Mouse (Mus musculus) right cerebral cortex, postnatal 14 days (tissue): Measurements from ENCODE around the gene Wars2.

Experiments
- DNase-seq: peaks from one replicate; pipeline ENCODE4 v3.0.0; 2022

Wars2 gene

DNA sequence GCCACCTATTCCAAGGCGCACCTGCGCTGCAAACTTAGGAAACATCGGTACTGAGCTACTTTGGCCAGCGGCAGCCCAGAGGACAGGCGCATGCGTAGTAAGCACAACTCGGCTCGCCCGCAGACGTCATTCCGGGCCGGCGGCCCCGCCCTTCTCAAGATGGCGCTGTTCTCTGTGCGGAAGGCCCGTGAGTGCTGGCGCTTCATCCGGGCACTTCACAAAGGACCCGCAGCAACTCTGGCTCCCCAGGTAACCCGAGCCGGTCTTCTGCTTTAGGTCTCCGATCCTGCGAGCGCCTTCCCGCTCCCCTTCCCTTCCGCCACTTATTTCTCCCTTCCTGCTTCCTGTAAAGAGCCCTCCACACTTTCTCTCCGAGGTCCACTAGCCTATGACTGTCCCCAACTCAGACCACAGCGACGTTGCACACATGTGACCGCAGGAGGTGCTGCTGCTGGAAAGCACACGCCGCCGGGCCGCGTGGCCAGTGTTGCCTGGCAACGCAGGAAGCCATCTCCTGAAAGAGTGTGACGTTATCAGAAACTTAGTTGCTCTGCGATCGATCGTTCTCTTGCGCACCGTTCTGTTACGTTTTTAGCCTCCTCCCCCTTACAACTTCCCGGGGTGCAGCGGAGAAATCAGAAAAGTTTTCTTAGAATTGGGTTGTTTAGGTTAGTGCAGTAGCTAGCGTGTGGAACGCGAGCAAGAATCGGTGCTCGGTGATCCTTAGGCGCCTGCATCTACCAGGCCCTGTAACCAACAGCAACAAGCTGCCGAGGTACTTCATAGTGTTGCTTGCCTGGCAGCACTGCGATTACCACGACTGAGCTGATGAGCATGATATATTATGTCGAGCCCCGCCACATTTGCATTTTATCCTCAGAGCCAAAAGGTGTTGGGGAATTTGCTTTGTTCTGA, at the start of gene Wars2:
Gene Wars2 (plus strand): TSS at position 129 of the 915 bp plus-strand sequence.
- DNase-seq = peak; percentile 94

DNA sequence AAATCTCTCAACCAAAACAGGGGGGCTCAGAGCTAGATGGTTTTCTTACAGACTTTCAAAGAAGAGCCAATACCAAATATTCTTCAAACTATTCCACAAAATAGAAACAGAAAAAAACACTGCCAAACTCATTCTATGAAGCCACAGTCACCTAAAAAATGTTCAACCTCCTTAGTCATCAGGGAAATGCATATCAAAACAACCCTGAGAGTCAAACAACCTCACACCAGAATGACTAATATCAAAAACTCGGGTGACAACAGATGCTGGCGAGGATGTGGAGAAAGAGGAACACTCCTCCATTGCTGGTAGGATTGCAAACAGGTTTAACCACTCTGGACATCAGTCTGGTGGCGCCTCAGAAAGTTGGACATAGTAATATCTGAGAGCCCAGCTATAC, 44.1 kb upstream of the Wars2 start:
- no peak for DNase-seq

DNA sequence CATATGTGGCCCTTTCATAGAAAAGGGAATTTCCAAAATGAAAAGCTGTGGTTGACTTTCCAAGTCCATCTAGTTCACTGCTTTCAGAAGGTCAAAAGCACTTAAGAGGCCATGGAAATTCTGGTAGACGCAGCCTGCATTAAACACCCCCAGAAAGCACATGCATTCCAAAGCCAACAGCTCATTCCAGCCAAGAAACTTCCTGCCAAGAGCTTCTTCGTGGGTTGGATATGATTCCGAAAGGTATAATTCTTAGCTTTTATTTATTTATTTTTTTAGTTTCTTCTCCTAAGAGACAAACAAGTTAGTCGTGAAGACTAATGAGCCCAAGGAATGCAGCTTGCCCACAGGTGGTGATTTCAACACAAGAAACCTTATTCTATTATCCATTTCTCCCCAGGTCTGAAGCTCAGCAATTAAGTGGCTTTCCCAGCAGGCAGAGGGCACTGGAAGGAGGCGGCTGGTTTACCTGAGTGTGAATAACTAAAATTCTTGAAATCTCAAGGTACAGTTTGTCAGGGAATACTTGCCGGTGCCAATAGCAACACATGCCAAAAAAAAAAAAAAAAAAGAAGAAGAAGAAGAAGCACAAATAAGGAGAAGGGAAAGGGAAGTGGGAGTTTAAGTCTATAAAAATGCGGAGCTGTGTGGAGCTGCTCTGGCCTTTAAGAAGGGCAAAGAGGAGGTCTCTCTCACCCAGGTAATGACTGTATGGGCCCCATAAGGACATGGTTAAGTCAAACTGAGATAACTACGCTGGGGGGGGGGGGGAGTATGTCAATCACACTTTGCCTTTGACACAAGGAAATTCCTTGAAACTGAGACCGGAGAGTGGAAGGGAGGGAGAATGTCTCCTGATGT, 30.3 kb upstream of the Wars2 start:
- no peak for DNase-seq

DNA sequence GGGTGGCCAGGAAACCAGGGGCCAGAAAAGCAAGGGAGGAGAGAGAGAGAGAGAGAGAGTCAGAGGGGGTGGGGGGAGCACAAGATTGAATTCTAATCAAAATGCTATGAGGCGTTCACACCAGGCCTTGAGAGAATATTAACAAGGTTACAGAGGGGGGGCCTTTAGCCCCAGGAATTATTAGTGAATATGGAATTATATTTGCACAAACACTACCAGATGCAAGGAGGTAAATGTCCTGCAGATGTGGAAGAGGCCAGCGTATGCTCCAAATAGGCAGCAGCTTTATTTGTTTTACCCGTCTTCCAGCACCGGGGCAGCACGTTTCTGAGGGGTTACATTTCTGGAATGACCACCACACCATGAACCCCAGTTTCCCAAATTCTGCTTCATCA, 29.7 kb upstream of the Wars2 start:
- no peak for DNase-seq

DNA sequence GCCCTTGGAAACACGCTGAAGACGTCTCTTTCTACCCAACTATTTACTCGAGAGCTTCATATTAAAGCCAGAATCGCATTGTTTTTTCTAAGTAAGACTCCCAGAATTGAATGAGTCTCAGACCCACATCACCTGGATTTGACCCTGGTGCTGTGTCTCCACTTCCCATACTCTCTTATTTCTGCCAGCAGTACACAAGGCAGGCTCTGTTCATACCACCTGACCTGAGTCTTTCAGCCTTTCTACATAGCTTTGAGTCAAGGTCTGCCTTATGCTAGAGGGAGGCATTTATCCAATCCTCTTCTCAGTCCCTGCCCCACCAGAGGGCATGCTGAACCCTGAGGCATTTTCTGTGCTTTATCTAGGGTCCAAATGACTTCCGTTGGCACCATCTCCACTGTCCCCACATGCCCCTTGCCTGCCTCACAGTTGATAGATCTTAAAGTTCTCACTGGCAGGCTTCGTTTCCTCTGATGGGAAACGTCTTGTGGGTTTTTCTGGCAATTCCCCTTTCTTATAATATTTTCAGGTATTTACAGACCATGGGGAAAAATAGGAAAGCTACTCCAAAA, 27.5 kb upstream of the Wars2 start:
- no peak for DNase-seq

DNA sequence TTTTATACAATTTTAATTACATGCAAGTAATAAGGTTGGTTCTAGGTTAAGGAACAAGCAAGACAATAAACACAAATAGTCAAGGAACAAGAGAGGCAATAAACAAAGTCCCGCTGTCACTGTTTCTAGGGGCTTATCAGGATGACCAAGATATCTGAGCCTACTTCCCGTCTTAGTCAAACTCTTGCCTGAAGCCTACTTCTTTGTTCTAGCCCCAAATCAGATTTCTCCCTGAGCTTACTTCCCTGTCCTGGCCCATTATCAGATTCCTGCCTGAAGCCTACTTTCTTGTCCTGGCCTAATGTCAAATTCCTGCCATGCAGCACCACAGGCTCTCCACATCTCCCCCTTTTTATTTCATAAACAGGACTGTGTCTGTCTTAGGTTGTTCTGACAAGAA, 19.9 kb upstream of the Wars2 start:
- DNase-seq = no peak

DNA sequence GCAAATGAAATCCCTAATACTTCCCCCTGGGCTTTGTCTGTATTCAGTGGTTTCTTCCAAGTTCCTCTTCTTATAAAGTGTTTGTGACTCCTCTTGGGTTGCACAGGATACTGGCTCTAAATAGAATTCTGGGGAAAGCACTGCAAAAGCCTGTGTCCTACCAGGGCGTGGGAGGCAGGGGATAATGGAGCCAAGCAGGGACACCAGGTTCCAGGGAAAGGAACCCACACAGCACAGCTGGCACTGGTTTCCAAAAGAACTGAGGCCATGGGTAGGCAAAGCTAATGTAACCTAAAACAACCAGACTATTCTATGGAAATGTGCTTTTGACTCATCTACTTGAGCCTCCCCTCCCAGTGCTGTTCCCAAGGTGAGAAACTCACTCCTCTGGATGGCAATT, 10.3 kb upstream of the Wars2 start:
- no peak for DNase-seq

DNA sequence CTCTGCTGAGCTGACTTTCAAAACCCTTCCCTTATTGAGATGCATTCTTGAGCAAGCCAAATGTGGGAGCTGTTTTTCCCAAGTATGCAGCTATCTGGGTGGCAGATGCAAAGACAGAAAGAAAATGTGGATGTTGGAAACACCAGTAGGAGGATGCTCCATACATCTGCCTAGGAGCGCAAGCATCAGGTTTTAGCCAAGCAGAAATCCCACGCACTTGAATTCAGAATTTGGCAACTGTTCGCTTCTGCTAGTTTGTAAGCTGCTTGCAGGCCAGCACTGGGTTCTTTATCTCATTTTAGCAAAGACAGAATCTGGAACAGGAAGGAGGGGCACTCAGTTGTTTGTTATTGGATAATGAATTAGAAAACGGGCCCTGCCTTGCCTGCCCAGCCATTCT, 8.9 kb upstream of the Wars2 start:
- DNase-seq = peak; percentile 6

DNA sequence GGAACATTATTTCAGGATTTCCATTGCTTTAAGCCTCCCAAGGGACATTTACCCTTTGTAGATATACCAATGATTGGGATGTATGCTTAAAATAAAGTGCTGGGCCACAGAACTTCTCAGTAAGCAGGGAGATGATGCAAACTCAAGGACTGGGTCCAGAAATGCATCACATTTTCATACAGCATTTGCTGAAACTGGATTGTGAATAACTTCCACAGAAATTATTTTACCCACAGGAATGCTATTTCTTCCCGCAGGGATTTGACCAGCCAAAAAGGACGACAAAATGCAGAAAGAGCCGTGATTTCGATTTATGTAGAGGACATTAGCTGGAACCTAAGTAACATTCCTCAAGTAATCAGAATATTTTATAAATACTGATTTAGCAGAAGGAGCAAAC, 7.0 kb upstream of the Wars2 start:
- no peak for DNase-seq

DNA sequence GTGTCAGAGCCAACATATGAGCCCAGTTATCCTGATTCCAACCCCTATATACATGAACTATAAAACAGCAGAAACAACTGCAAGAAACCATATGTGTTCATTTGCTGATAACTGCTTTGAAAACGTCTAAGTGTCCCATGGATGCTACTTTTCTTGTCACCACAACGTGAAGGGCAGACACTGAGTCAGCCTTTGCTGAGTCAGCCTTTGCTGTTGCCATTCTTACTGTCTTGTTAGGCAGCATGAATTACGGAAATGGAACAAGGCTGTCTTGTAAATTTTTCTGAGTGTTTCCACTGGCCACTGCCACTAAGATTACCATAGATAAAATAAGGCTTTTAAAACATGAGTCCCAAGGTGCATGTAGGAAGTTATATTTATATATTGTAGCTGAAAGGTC, 7.0 kb downstream of the Wars2 start:
- no peak for DNase-seq

DNA sequence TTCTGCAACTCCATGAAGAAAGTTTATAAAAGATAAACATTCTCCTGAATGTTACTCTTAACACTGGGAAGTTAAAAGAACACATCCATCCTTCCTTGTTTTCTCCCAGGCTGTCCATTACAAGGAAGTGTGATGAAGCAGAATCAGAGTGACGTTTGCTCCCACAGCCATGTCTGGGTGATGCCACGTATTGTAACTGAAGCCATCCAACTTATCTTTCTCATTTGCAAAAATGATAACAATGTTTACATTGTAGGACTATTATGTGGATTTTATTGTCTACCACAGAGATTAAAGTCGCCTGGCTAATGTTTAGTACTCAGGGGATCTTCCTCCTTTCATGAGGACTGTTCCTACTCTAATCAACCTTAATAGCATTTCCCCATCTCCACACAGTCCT, 8.2 kb downstream of the Wars2 start:
- no peak for DNase-seq

DNA sequence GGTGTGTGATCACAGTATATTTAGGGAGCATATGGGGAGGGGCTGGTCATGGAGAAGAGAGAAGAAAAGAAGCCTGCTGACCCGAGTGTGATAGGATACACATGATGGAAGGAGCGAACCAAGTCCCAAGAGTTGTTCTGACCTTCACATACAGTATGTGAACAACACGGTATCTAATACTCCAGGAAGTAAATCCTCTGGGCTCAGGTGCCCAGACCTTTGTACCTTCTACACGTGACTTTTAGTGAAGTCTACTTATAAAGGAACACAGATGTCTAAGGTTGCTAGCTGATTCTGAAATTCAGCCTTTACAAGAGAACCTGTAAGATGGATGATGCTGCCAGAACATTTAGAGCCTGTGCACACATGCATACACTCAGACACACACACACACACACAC, 15.4 kb downstream of the Wars2 start:
- no peak for DNase-seq

DNA sequence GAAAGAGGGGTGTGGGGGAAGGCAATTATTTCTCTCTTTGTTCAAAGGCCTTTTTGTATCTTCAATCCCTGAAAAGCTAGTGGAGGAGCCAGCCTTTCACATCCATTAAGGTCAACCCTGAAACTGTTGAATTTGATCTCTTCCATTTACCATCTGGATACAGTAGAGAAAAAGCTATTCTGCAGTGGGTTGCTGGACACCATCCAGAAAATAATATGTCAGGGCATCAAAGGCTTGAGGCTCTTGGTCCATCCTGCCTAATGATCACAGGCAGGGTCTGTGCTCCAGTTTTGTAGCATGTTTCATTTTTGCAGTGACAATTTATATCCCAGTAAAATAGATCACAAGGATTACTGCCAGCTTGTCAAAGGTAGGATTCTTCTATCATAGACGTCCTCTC, 16.1 kb downstream of the Wars2 start:
- DNase-seq = no peak

DNA sequence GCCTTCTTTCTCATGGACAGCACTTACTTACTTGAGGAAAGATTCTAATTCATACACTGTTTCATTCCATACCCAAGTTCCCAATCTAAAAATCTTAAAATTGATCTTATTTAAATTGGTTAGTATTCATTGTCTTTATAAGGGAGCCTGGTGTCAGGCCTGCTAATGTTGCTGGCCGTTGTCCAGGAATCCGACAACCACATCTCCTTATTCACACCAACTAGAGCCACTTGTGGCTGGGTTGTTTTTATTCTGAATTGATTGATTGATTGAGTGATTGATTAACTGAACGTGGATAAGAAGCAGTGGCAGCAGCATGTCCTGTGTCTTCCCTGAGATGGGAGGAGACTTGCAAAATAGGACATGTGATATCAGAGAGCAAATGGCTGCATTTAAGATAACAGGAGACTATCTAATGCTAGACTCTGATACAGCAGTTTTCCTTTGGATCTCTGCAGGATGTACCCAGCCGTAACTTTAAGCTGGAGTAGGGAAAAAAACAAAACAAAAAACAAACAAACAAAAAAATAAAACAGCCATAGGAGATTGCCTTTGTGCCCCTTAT, 16.7 kb downstream of the Wars2 start:
- DNase-seq = no peak

DNA sequence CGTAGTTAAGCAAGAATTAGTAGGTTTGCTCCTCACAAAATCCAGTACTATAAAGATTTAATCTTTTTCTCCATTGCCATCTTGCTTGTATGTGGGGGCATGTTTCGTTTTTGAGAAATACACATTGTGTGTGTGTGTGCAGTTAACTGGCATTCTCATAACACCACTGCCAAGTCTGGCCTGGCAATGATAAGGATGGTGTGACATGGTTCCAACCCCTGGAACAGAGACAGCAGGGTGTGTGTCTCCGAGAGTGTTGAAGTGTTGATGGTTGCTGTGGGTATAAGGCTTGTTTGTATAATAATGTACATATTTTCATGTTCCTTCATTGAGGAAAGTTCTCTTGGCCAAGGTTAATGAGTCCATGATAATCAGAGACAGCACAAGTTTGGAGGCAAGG, 19.1 kb downstream of the Wars2 start:
- DNase-seq = no peak

DNA sequence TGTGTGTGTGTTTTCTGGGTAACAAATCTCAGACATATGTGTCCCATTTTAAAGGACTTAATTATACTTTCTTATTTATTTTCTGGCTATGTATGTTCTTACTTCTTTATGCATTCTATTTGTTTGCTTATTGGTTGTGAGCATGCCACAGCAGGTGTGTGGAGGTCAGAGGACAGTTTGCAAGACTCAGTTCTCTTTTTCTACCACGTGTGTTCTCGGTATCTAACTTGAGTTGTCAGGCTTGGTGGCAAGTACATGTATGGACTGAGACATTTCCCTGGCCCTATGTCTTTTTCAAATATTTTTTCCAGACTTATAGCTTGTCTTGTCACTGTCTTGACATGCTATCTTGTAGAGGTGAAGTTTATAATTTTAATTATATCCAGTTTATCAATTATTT, 21.3 kb downstream of the Wars2 start:
- DNase-seq = no peak

DNA sequence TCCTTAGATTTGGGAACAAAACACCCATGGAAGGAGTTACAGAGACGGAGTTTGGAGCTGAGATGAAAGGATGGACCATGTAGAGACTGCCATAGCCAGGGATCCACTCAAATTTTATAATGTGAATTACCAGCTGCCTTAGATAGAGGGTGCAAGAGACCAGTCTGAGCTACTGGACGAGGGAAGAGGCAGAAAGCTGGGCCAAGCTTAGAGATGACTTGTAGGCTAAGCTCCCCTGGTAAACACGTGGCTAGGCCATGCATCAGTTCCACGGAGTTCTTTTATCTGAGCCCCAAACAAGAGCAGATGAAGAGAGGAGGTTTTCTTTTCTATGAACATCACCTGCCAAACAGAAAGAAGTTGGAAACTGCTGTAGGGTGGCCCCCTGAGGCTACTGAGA, 26.9 kb downstream of the Wars2 start:
- DNase-seq = no peak

DNA sequence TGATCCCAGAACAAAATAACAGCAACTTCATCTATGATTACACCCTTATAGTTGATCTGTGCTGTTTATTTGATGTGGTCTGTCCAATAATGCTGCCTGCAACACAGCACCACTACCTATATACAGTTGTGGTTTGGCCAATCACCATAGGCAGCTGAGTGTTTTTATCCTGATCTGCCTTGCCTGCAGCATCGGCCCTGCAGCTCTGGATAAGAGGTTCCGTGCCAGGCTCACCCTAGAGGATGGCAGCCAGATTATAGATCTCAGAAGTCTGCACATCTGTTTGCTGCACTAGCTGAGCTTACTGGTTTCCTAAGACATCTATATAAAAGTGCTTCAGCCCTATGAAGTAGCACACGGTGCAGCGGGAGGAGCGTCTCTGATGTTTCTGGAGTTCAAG, 32.3 kb downstream of the Wars2 start:
- no peak for DNase-seq

DNA sequence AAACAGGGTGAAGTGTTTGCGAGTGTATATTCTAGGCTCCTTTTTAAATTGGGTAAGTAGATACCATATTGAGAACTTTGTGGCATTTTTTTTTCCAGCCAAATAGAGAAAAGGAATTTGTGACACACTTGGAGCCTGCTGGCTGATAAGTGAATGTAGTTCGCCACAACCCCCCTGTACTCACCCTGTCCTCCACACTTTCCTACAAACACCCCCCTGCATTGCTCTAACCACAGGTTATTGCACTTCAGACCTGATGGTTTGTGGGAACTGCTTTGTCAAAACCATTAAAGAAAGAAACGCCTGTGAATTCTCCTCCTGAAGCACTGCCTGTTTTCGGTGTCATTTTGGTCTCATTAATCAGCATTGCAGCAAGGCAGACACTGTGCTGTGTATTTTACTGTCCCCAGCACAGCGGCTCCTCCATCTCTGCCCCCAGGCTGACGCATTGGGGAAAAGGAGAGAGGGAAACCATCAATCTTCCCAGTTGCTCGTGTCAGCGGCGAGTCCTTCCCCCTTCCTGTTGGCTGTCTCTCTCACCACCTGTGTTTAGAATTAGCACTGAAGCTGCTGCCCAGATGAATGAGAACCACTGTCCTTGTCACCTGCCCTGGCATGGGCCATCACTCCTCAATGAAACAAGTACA, 33.9 kb downstream of the Wars2 start:
- no peak for DNase-seq

DNA sequence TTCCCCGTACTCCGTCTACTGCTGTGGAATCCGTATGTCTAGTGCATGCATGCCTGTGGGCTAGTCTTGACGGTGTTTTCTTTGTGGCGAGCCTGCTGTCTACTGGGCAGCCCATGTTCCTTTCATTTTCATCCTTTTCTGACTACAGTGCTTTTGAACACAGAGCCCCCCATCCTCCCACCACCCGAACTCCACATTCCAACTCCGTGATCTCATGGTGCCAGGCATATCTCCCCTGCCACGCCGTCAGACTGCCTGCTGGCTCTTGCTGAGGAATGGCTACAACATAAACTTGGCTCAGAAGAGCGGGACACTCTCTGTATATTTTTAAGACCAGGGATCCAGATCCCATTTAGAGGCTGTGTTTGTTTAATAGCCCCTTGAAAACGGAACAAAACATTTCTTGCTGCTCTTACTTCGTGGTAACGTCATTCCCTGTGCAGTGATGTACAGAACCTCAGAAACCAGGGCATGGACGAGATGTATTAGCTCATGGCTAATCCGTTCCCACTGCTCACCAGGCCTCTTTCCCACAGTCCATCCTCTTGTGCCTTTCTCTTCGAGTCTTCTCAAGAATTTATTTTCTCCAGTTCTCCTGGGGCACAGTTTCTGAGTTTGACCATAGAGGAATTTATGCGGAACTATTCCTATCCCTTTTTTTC, 42.6 kb downstream of the Wars2 start:
- DNase-seq = no peak

DNA sequence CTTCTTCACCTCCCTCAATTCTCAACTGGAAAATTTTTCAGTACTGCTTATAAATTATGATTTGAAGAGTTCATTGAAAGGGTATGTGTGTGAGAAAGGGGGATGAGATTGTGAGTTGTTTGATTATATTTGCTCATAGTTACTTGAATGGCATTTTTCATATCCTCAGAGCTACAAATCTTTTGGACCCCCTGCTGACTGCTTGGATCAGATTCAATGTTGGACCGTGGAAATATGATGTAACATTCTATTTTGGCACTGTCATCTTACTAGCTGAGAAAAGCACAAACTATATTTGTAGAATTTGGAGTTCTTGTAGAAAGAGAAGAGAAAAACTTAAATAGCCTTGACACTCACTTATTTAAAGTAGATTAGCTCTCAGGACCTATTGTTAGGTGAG, 43.5 kb downstream of the Wars2 start:
- no peak for DNase-seq

DNA sequence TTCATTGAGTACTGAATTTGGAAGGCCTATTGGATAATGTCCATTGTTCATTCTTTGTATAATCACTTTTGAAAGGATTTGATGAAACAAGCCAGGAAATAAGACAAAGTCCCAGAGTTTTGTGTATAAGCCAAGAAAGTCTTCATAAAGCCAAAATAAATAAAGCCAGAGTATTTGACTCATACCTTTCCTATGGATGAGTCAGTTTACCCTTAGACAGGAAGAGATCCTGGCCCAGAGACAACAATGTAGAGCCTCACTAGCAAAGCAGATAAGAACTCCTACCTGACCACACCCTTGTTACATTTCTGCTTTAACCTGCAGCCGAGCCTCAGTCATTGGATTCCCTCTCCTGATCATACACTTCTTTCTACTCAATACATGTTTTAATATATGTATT, 47.2 kb downstream of the Wars2 start:
- no peak for DNase-seq
